ENCODE assay signal across 7 mouse cellular contexts in genomic region chr7:81707471-81708140, GRCm38 (mm10). TPM values are rescaled to one million over a fixed set of nuclear protein-coding genes. Genes with fewer than 3 reads are reported as not detected.
DNase-seq lines count a peak whose midpoint lies in the region; ATAC-seq and TF ChIP-seq lines count a peak whose summit lies in the region.

Gene Homer2 (minus strand): TSS chr7:81707527.

- TF ChIP-seq EP300 in ES-Bruce4 (IDR thresholded peaks at IDR 0.05; ENCODE audit: insufficient read depth, low read depth, low read length): no peak
- no peak for TF ChIP-seq EP300 in liver, embryonic 14.5 days (IDR thresholded peaks at IDR 0.05; ENCODE audit: low read depth)

- no peak for TF ChIP-seq CTCF in ES-Bruce4 (IDR thresholded peaks at IDR 0.05; ENCODE audit: low read depth, low read length)
- TF ChIP-seq CTCF in G1E (IDR thresholded peaks at IDR 0.05; ENCODE audit: low read depth, low read length): no peak
- TF ChIP-seq CTCF in liver, embryonic 14.5 days (IDR thresholded peaks at IDR 0.05; ENCODE audit: low read depth): no peak

- no peak for ATAC-seq in G1E (ENCODE audit: extremely low read depth, insufficient number of reproducible peaks, low FRiP score, poor library complexity, severe bottlenecking)
- peak; percentile 44; the same call in 1 of the 2 replicates for ATAC-seq in hindbrain, embryonic 13.5 days (ENCODE audit: low FRiP score)
- ATAC-seq in liver, embryonic 14.5 days (ENCODE audit: insufficient read depth): no peak

- H3K9ac ChIP-seq in ES-Bruce4 (ENCODE audit: low read depth, poor library complexity, severe bottlenecking): peak within 1 kb of the TSS; percentile 90
- H3K9ac ChIP-seq in hindbrain, embryonic 13.5 days: peak within 1 kb of the TSS; percentile 82
- peak within 1 kb of the TSS; percentile 47 for H3K9ac ChIP-seq in liver, embryonic 14.5 days (replicated peaks)

- no peaks in the 10 kb centered on the region for H3K4me1 ChIP-seq in ES-Bruce4 (ENCODE audit: control insufficient read depth, insufficient read depth, low read length)
- H3K4me1 ChIP-seq in G1E (ENCODE audit: insufficient read depth, low read depth, low read length): peaks cover 55% of the 10 kb centered on the region
- H3K4me1 ChIP-seq in hindbrain, embryonic 13.5 days (replicated peaks): peaks cover 16% of the 10 kb centered on the region
- peaks cover 0 to 2% of the 10 kb centered on the region in 2 experiments; a peak in 1 of 4 replicates for H3K4me1 ChIP-seq in liver, embryonic 14.5 days (replicated peaks; ENCODE audit: control insufficient read depth in 2 of 2, insufficient read depth in 2 of 2, low read length in 1 of 2)

- no peak within 1 kb of the TSS for H3K27ac ChIP-seq in ES-Bruce4 (ENCODE audit: insufficient read depth, low read length)
- H3K27ac ChIP-seq in hindbrain, embryonic 13.5 days: peak within 1 kb of the TSS; percentile 83
- H3K27ac ChIP-seq in liver, embryonic 14.5 days: no peak within 1 kb of the TSS

- WGBS in hindbrain, embryonic 13.5 days: 79% methylated on average over 14 of the region's 14 CpGs
- 72% methylated on average over 14 of the region's 14 CpGs for WGBS in liver, embryonic 14.5 days (ENCODE audit: insufficient replicate concordance)

- no peaks in the 10 kb centered on the region for H3K36me3 ChIP-seq in ES-Bruce4 (ENCODE audit: control insufficient read depth, insufficient read depth, low read length, poor library complexity, severe bottlenecking)
- H3K36me3 ChIP-seq in G1E (replicated peaks): peaks cover 25% of the 10 kb centered on the region
- no peaks in the 10 kb centered on the region for H3K36me3 ChIP-seq in hindbrain, embryonic 13.5 days
- no peaks in the 10 kb centered on the region for H3K36me3 ChIP-seq in liver, embryonic 14.5 days (replicated peaks; ENCODE audit: control insufficient read depth, insufficient read depth, low read depth)

- H3K9me3 ChIP-seq in ES-Bruce4 (replicated peaks; ENCODE audit: control insufficient read depth, insufficient read depth, low read length, poor library complexity, severe bottlenecking) (0 out of 2 replicates have a peak, but pooled peaks cover 3% of the 10 kb centered on the region), G1E (replicated peaks) (no peaks in the 10 kb centered on the region)
- 0 out of 2 replicates have a peak, but pooled peaks cover 5% of the 10 kb centered on the region for H3K9me3 ChIP-seq in hindbrain, embryonic 13.5 days
- H3K9me3 ChIP-seq in liver, embryonic 14.5 days (ENCODE audit: control insufficient read depth, low read length): no peaks in the 10 kb centered on the region

- H3K4me3 ChIP-seq in ES-Bruce4 (ENCODE audit: low read depth, low read length) (peak within 1 kb of the TSS; percentile 61), G1E (ENCODE audit: low read depth, low read length) (peak within 1 kb of the TSS; percentile 80)
- H3K4me3 ChIP-seq in hindbrain, embryonic 13.5 days: peak within 1 kb of the TSS; percentile 73
- peak within 1 kb of the TSS; percentile 61 to 63 for H3K4me3 ChIP-seq in liver, embryonic 14.5 days (ENCODE audit: insufficient read depth in 1 of 2, low read depth in 2 of 2, low read length in 2 of 2)

- H3K27me3 ChIP-seq in ES-Bruce4 (ENCODE audit: control insufficient read depth, insufficient read depth, low read length, poor library complexity, severe bottlenecking) (peaks cover 9% of the 10 kb centered on the region), G1E (ENCODE audit: insufficient read depth, low read length) (peaks cover 20% of the 10 kb centered on the region)
- peaks cover 37% of the 10 kb centered on the region for H3K27me3 ChIP-seq in hindbrain, embryonic 13.5 days
- H3K27me3 ChIP-seq in liver, embryonic 14.5 days (ENCODE audit: control insufficient read depth, insufficient read depth, low read length): peaks cover 48% of the 10 kb centered on the region

- peak within 1 kb of the TSS; percentile 76 for H3K4me2 ChIP-seq in hindbrain, embryonic 13.5 days
- peak within 1 kb of the TSS; percentile 73 for H3K4me2 ChIP-seq in liver, embryonic 14.5 days (ENCODE audit: low read depth)

- no peak for DNase-seq in G1E (ENCODE audit: low spot score)
- no peak for DNase-seq in gastrocnemius, adult 18-20 months (ENCODE audit: low spot score)
- no peak for DNase-seq in liver, embryonic 14.5 days (ENCODE audit: low read depth in 3 of 3, low spot score in 3 of 3)
- DNase-seq in spleen, adult 18-20 months: no peak
- DNase-seq in kidney, adult 9 months: no peak

- no peak for TF ChIP-seq POLR2A in ES-Bruce4 (IDR thresholded peaks at IDR 0.05; ENCODE audit: insufficient read depth, low read length)

RNA-seq across cellular contexts. Expression of gene Homer2, which starts in this region (rescaled TPM):
- polyA plus RNA-seq in ES-Bruce4 (2011; ENCODE audit: insufficient read depth, insufficient read length, low read depth, missing spikeins) (9.2 and 9.9 TPM in 2 replicates), G1E (2012) (37.3 and 50.6 TPM in 2 replicates)
- total RNA-seq in G1E (2014; fragmentation: Nextera tagmentation) (24.6 and 35.9 TPM in 2 replicates), G1E (2017) (32.5 and 45.9 TPM in 2 replicates)
- total RNA-seq in gastrocnemius, adult 18-20 months (2021): 10 to 100 TPM; 51.1 to 51.7 TPM
- polyA plus RNA-seq in hindbrain, embryonic 13.5 days (2015; fragmentation: Nextera tagmentation; extraction: Ambion mirVana): 20.6 and 27.0 TPM in 2 replicates
- polyA plus RNA-seq in liver, embryonic 14.5 days (2012; rRNA removed): 1.4 and 2.6 TPM in 2 replicates
- 2.8 and 2.9 TPM in 2 replicates for polyA plus RNA-seq in liver, embryonic 14.5 days (2014; fragmentation: Nextera tagmentation; extraction: Ambion mirVana)
